Mouse (Mus musculus) cerebellum, adult 11 months (tissue): Measurements from ENCODE around the gene Fgf8.

Source experiments
- DNase-seq: peaks from one replicate; pipeline ENCODE4 v3.0.0; 2022

Gene Fgf8

GRCm38 (mm10) chr19:45748206-45748605 lies 5.5 kb upstream of the Fgf8 start:
- DNase-seq = no peak

- peak; percentile 76 for DNase-seq
Measured at GRCm38 (mm10) chr19:45747028-45747867, 4.5 kb upstream of the Fgf8 start.

- DNase-seq = peak; percentile 66
Measured at GRCm38 (mm10) chr19:45746153-45747020, 3.7 kb upstream of the Fgf8 start.

GRCm38 (mm10) chr19:45745344-45746152 lies 2.8 kb upstream of the Fgf8 start:
- DNase-seq = no peak

GRCm38 (mm10) chr19:45743619-45744018 lies 904 bp upstream of the Fgf8 start:
- DNase-seq = no peak

GRCm38 (mm10) chr19:45742984-45743575 lies 365 bp upstream of the Fgf8 start:
- no peak for DNase-seq

- DNase-seq = no peak
Measured at GRCm38 (mm10) chr19:45741431-45742217, 1.1 kb downstream of the Fgf8 start.

GRCm38 (mm10) chr19:45740817-45741216 lies 1.9 kb downstream of the Fgf8 start:
- no peak for DNase-seq

- no peak for DNase-seq
Measured at GRCm38 (mm10) chr19:45740233-45740632, 2.5 kb downstream of the Fgf8 start.

GRCm38 (mm10) chr19:45738521-45738920 lies 4.2 kb downstream of the Fgf8 start:
- DNase-seq = no peak

GRCm38 (mm10) chr19:45737846-45738484 lies 4.8 kb downstream of the Fgf8 start:
- DNase-seq = no peak

GRCm38 (mm10) chr19:45737208-45737845 lies 5.4 kb downstream of the Fgf8 start:
- DNase-seq = no peak

GRCm38 (mm10) chr19:45736855-45737207 lies 5.9 kb downstream of the Fgf8 start:
- DNase-seq = no peak

GRCm38 (mm10) chr19:45736241-45736640 lies 6.5 kb downstream of the Fgf8 start:
- DNase-seq = no peak

- no peak for DNase-seq
Measured at GRCm38 (mm10) chr19:45734762-45735161, 8.0 kb downstream of the Fgf8 start.

- no peak for DNase-seq
Measured at GRCm38 (mm10) chr19:45734191-45734590, 8.5 kb downstream of the Fgf8 start.

- DNase-seq = no peak
Measured at GRCm38 (mm10) chr19:45733564-45733963, 9.2 kb downstream of the Fgf8 start.

- DNase-seq = no peak
Measured at GRCm38 (mm10) chr19:45731658-45732057, 11.1 kb downstream of the Fgf8 start.

GRCm38 (mm10) chr19:45730042-45730441 lies 12.7 kb downstream of the Fgf8 start:
- DNase-seq = no peak

GRCm38 (mm10) chr19:45727231-45727630 lies 15.5 kb downstream of the Fgf8 start:
- DNase-seq = no peak
